8 mouse cellular contexts compared by ENCODE assay signal in the genomic region with DNA sequence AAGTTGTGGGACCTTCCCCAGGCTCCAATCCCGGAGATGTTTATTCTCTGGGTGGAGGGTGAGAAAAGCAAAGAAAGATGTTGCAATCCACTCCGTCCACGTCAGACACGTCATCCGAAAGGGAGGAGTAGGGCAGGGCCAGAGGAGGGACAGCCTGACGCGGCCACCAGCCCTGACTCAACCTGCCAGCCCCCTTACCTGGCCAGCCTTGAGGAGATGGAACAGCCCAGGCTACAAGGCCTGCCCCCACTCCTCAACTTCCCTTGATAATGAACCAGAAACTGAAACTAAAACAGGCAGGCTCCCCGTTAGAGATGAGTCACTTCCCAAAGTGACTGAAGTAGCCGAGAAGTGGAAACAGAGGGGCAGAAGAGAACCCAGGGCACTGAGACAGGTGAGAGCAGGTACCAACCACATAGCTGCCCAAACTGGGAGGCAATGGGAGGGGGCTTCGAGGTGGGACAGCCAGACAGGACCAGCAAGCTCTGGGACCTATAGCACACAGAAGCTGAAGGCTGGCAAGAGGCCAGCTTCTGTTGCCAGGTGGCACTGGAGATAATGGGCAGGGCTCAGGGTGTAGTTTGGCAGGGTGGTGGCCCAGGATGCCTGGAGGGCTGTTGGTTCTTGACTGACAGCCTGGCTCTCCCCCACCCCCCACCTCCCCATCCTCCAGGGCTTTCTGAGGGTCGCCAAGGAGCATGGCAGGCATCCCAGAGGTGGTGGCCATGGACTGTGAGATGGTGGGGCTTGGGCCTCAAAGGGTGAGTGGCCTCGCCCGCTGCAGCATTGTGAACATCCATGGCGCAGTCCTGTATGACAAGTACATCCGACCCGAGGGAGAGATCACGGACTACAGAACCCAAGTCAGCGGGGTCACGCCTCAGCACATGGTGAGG. TPM values are rescaled to one million over a fixed set of nuclear protein-coding genes. Genes with fewer than 3 reads are reported as not detected.
DNase-seq lines count a peak whose midpoint lies in the region; ATAC-seq and TF ChIP-seq lines count a peak whose summit lies in the region.

No protein-coding gene starts in this region.

- peak overlapping the region; percentile 42 for H3K4me2 ChIP-seq in kidney, postnatal 0 days (ENCODE audit: low read length)

- 62% methylated on average over 19 of the region's 19 CpGs for WGBS in kidney, postnatal 0 days

- peak; percentile 70 for DNase-seq in gastrocnemius, adult 18-20 months (ENCODE audit: low spot score)
- DNase-seq in gastrocnemius, postnatal 10 days = no peak
- DNase-seq in G1E (ENCODE audit: low spot score) = peak; percentile 68
- no peak for DNase-seq in kidney, postnatal 0 days (ENCODE audit: low spot score)
- peak; percentile 46 to 68 for DNase-seq in monocyte, adult 2 months (ENCODE audit: low read depth in 1 of 2, low spot score in 2 of 2)
- DNase-seq in urinary bladder, adult 2 months (ENCODE audit: low spot score) = peak; percentile 59
- no peak for DNase-seq in layer of hippocampus, postnatal 14 days (ENCODE audit: low spot score in 2 of 2)

- H3K4me1 ChIP-seq in G1E (ENCODE audit: insufficient read depth, low read depth, low read length) = peaks cover 46% of the 10 kb centered on the region
- peaks cover 7% of the 10 kb centered on the region; the same call in 1 of the 2 replicates for H3K4me1 ChIP-seq in kidney, postnatal 0 days (replicated peaks; ENCODE audit: insufficient read depth, low read length)

- ATAC-seq in G1E (ENCODE audit: extremely low read depth, insufficient number of reproducible peaks, low FRiP score, poor library complexity, severe bottlenecking) = peak; percentile 18
- ATAC-seq in erythroblast, adult 5-6 weeks (replicated peaks; ENCODE audit: low FRiP score, poor library complexity, severe bottlenecking) = peak; percentile 71
- no peak for ATAC-seq in kidney, postnatal 0 days (replicated peaks; ENCODE audit: low FRiP score, low read depth)

- peaks cover 30% of the 10 kb centered on the region; the same call in 1 of the 2 replicates for H3K27me3 ChIP-seq in G1E (ENCODE audit: insufficient read depth, low read length)
- no peaks in the 10 kb centered on the region for H3K27me3 ChIP-seq in kidney, postnatal 0 days (ENCODE audit: insufficient read depth, low read length)

- H3K9ac ChIP-seq in kidney, postnatal 0 days (ENCODE audit: low read depth, low read length) = no peak overlapping the region

- no peaks in the 10 kb centered on the region for H3K9me3 ChIP-seq in G1E (replicated peaks)
- no peaks in the 10 kb centered on the region for H3K9me3 ChIP-seq in kidney, postnatal 0 days (replicated peaks; ENCODE audit: low read length)

- H3K27ac ChIP-seq in kidney, postnatal 0 days = no peak overlapping the region

- peaks cover 42% of the 10 kb centered on the region for H3K36me3 ChIP-seq in G1E (replicated peaks)
- no peaks in the 10 kb centered on the region for H3K36me3 ChIP-seq in kidney, postnatal 0 days (ENCODE audit: insufficient read depth, low read length)

- peak overlapping the region; percentile 70 for H3K4me3 ChIP-seq in G1E (ENCODE audit: low read depth, low read length)
- H3K4me3 ChIP-seq in kidney, postnatal 0 days (replicated peaks; ENCODE audit: low read depth, low read length) = no peak overlapping the region

- TF ChIP-seq CTCF in G1E (IDR thresholded peaks at IDR 0.05; ENCODE audit: low read depth, low read length) = no peak
- TF ChIP-seq CTCF in kidney, postnatal 0 days (IDR thresholded peaks at IDR 0.05; ENCODE audit: low read depth) = no peak

RNA-seq across cellular contexts. Expression of a gene that starts 0.7 kb away (rescaled TPM):
- 1 to 10 TPM; 1.3 to 1.9 TPM for total RNA-seq in gastrocnemius, adult 18-20 months (2021)
- total RNA-seq in gastrocnemius, postnatal 10 days (2021) = 1 to 10 TPM in 1 of 2 experiments, under 1 TPM in 1; 0.89 to 3.6 TPM
- 1.9 and 42.7 TPM in 2 replicates for total RNA-seq in G1E (2014; fragmentation: Nextera tagmentation)
- 1.1 and 2.1 TPM in 2 replicates for total RNA-seq in G1E (2017)
- 0.59 and 0.70 TPM in 2 replicates for polyA plus RNA-seq in G1E (2012)
- 792 and 830 TPM in 2 replicates for total RNA-seq in erythroblast, adult 5-6 weeks (2015; ENCODE audit: low replicate concordance)
- 550 and 581 TPM in 2 replicates for total RNA-seq in erythroblast, adult 5-6 weeks (2017; ENCODE audit: low replicate concordance)
- 2.3 and 2.8 TPM in 2 replicates for polyA plus RNA-seq in kidney, postnatal 0 days (2015; fragmentation: Nextera tagmentation; extraction: Ambion mirVana)
- polyA plus RNA-seq in urinary bladder, adult 2 months (2012; rRNA removed) = 41.1 and 42.0 TPM in 2 replicates
- total RNA-seq in layer of hippocampus, postnatal 14 days (2021) = 1 to 10 TPM in 1 of 2 experiments, under 1 TPM in 1; 0.60 to 1.1 TPM

RNA-seq across cellular contexts. Expression of a gene that starts 18.2 kb away (rescaled TPM):
- 10 to 100 TPM; 51.1 to 52.9 TPM for total RNA-seq in gastrocnemius, adult 18-20 months (2021)
- total RNA-seq in gastrocnemius, postnatal 10 days (2021) = 10 to 100 TPM; 22.7 to 27.1 TPM
- 15.3 and 18.7 TPM in 2 replicates for total RNA-seq in G1E (2014; fragmentation: Nextera tagmentation)
- total RNA-seq in G1E (2017) = 38.7 and 43.5 TPM in 2 replicates
- polyA plus RNA-seq in G1E (2012) = 81.9 and 116 TPM in 2 replicates
- 0.96 and 4.6 TPM in 2 replicates for total RNA-seq in erythroblast, adult 5-6 weeks (2015; ENCODE audit: low replicate concordance)
- 10.0 and 17.6 TPM in 2 replicates for total RNA-seq in erythroblast, adult 5-6 weeks (2017; ENCODE audit: low replicate concordance)
- 33.1 and 37.5 TPM in 2 replicates for polyA plus RNA-seq in kidney, postnatal 0 days (2015; fragmentation: Nextera tagmentation; extraction: Ambion mirVana)
- polyA plus RNA-seq in urinary bladder, adult 2 months (2012; rRNA removed) = 29.1 and 30.7 TPM in 2 replicates
- total RNA-seq in layer of hippocampus, postnatal 14 days (2021) = 10 to 100 TPM; 27.3 to 27.4 TPM

Comparison
In these comparisons a context has a peak if more than half of its experiments do, and no peak if none do; other contexts are left out.
1. DNase-seq: peak in gastrocnemius, adult 18-20 months (single experiment), G1E (single experiment), monocyte, adult 2 months (2 of 2) and urinary bladder, adult 2 months (single experiment); none in gastrocnemius, postnatal 10 days (single experiment), kidney, postnatal 0 days (single experiment) and layer of hippocampus, postnatal 14 days (0 of 2).
2. RNA of a gene that starts 0.7 kb away (total RNA-seq): 550 to 830 TPM in erythroblast, adult 5-6 weeks; 1.1 to 42.7 TPM in G1E, 0.89 to 3.6 TPM in gastrocnemius, postnatal 10 days, 1.3 to 1.9 TPM in gastrocnemius, adult 18-20 months and 0.60 to 1.1 TPM in layer of hippocampus, postnatal 14 days; every median in the first group is over 10 times any median in the second.